Mouse (Mus musculus) hematopoietic stem cell, adult 5-6 weeks (primary cell): ENCODE measurements around the gene Rtn4rl1. TPM values are rescaled to one million over a fixed set of nuclear protein-coding genes. Genes with fewer than 3 reads are reported as not detected.

Experiments used
- ATAC-seq, 2 experiments: fragments of 125-278 bp in 1 of 2; replicated peaks in 1 of 2; 2 replicates each; pipeline ENCODE4 v1.8.0; 2016 to 2017; ENCODE audit warnings: inconsistent platforms in 2 of 2, mild to moderate bottlenecking in 2 of 2, moderate number of reproducible peaks in 2 of 2, low read depth in 1 of 2, moderate TSS enrichment in 1 of 2; ENCODE audit not compliant: low FRiP score in 2 of 2, poor library complexity in 2 of 2, severe bottlenecking in 2 of 2, insufficient read depth in 1 of 2, low TSS enrichment in 1 of 2
- total RNA-seq: library from RNA; stranded (forward); fragments of 172-1452, 232-1000 nt; gene quantifications from 2 replicates; pipeline ENCODE4 v1.2.3, GENCODE M21; 2017

Rtn4rl1 gene
- total RNA-seq, 1 experiment from 2014 or later, result 0.84 TPM

- no peak for ATAC-seq
These were observed 30.9 kb upstream of the Rtn4rl1 start for GRCm38 (mm10) chr11:75162591-75163080.

- no peak for ATAC-seq
These were observed 30.2 kb upstream of the Rtn4rl1 start for GRCm38 (mm10) chr11:75163379-75163778.

- no peak for ATAC-seq
These were observed 29.5 kb upstream of the Rtn4rl1 start for GRCm38 (mm10) chr11:75164051-75164450.

- peak; percentile 73 to 74 for ATAC-seq
These were observed 28.8 kb upstream of the Rtn4rl1 start for GRCm38 (mm10) chr11:75164750-75165149.

GRCm38 (mm10) chr11:75165441-75166192, 28.0 kb upstream of the Rtn4rl1 start:
- peak; percentile 50 to 57 for ATAC-seq

- no peak for ATAC-seq
These were observed 27.3 kb upstream of the Rtn4rl1 start for GRCm38 (mm10) chr11:75166193-75166842.

- ATAC-seq, result no peak
These were observed 26.5 kb upstream of the Rtn4rl1 start for GRCm38 (mm10) chr11:75166861-75167642.

GRCm38 (mm10) chr11:75167643-75168589, 25.7 kb upstream of the Rtn4rl1 start:
- no peak for ATAC-seq

GRCm38 (mm10) chr11:75168590-75169361, 24.8 kb upstream of the Rtn4rl1 start:
- ATAC-seq, result peak; percentile 11 to 13; a peak in 1 of 4 replicates

GRCm38 (mm10) chr11:75169405-75170080, 24.0 kb upstream of the Rtn4rl1 start, which contains the start of gene Hic1:
Gene Hic1 (minus strand): TSS chr11:75169519.
- no peak for ATAC-seq

GRCm38 (mm10) chr11:75170136-75170751, 23.3 kb upstream of the Rtn4rl1 start:
- ATAC-seq, result peak; percentile 54 to 73

- ATAC-seq, result no peak
These were observed 22.3 kb upstream of the Rtn4rl1 start for GRCm38 (mm10) chr11:75171186-75171865.

GRCm38 (mm10) chr11:75172151-75173094, 21.2 kb upstream of the Rtn4rl1 start:
- peak in 1 of 2 experiments; percentile 1; a peak in 1 of 4 replicates for ATAC-seq
